Mouse (Mus musculus) ES-E14 (cell line): ENCODE data around the gene Lpcat3. TPM values are rescaled to one million over a fixed set of nuclear protein-coding genes. Genes with fewer than 3 reads are reported as not detected.

Experiments used
- DNase-seq: peaks from one replicate; pipeline ENCODE4 v3.0.0-alpha.2; 2013; ENCODE audit warnings: low read depth, low spot score
- H3K27ac ChIP-seq: 2 replicates; pipeline ENCODE4 v1.5.1; 2012; ENCODE audit warnings: low read depth, mild to moderate bottlenecking, low read length, moderate library complexity, mixed read lengths; ENCODE audit not compliant: poor library complexity, insufficient read depth, severe bottlenecking
- H3K36me3 ChIP-seq: 2 replicates; pipeline ENCODE4 v1.6.1; 2012; ENCODE audit warnings: mild to moderate bottlenecking, low read length, moderate library complexity, mixed read lengths; ENCODE audit not compliant: control insufficient read depth, poor library complexity, insufficient read depth, severe bottlenecking
- H3K4me1 ChIP-seq, 2 experiments: fragments of 150-350 bp in 1 of 2; sonication (generic) in 1 of 2; 2 replicates each; pipeline ENCODE4 v1.6.1; 2012; ENCODE audit warnings: low read length in 2 of 2, mild to moderate bottlenecking in 1 of 2, mixed read lengths in 1 of 2; ENCODE audit not compliant: control insufficient read depth in 2 of 2, insufficient read depth in 2 of 2, poor library complexity in 1 of 2
- H3K4me3 ChIP-seq, 2 experiments: fragments of 150-350 bp in 1 of 2; sonication (generic) in 1 of 2; 2 replicates each; pipeline ENCODE4 v1.5.1; 2012; ENCODE audit warnings: low read length in 2 of 2, low read depth in 1 of 2, mild to moderate bottlenecking in 1 of 2, mixed read lengths in 1 of 2; ENCODE audit not compliant: insufficient read depth in 1 of 2, poor library complexity in 1 of 2, severe bottlenecking in 1 of 2
- H3K9ac ChIP-seq: 2 replicates; pipeline ENCODE4 v1.6.1; 2012; ENCODE audit warnings: low read depth, mild to moderate bottlenecking, low read length, mixed read lengths; ENCODE audit not compliant: poor library complexity, insufficient read depth, severe bottlenecking
- H3K9me3 ChIP-seq: fragments of 150-350 bp; sonication (generic); 2 replicates; pipeline ENCODE4 v1.6.1; 2012; ENCODE audit warnings: low read depth, mild to moderate bottlenecking, low read length; ENCODE audit not compliant: control insufficient read depth, insufficient read depth
- CHD2 ChIP-seq: IDR thresholded peaks from 2 replicates; pipeline ENCODE4 v1.6.1; 2014; ENCODE audit warnings: mild to moderate bottlenecking, low read depth, low read length, inconsistent platforms
- HCFC1 ChIP-seq: IDR thresholded peaks from 2 replicates; pipeline ENCODE4 v1.6.1; 2012; ENCODE audit warnings: low read length, inconsistent platforms, borderline replicate concordance; ENCODE audit not compliant: insufficient read depth
- MAFK ChIP-seq: IDR thresholded peaks from 2 replicates; pipeline ENCODE4 v1.6.1; 2014; ENCODE audit warnings: mild to moderate bottlenecking, low read depth, low read length, inconsistent platforms; ENCODE audit not compliant: insufficient read depth
- ZC3H11A ChIP-seq: IDR thresholded peaks from 2 replicates; pipeline ENCODE4 v1.6.1; 2012; ENCODE audit warnings: low read depth, mild to moderate bottlenecking, inconsistent platforms, low read length, borderline replicate concordance
- ZNF384 ChIP-seq: IDR thresholded peaks from 2 replicates; pipeline ENCODE4 v1.6.1; 2012; ENCODE audit warnings: low read depth, low read length, inconsistent platforms
- in situ Hi-C, 2 experiments: fragments of 600-800 bp; cut with MboI; formaldehyde crosslinking; loops; one replicate each; pipeline ENCODE4 v1.15.1; 2025; ENCODE audit warnings: low sequenced_read_pairs in 2 of 2, inconsistent platforms in 1 of 2; ENCODE audit not compliant: unreplicated experiment in 2 of 2
- total RNA-seq: library from RNA; depleted of rRNA; stranded (reverse); fragments of 300-350 nt; gene quantifications from 2 replicates; pipeline ENCODE4 v1.2.3, GENCODE M21; 2012

Lpcat3 gene
- total RNA-seq, 1 experiment, result 65.5 TPM

- H3K4me3 ChIP-seq, result no peak overlapping the region
- H3K9ac ChIP-seq, result no peak overlapping the region
- no peak for DNase-seq
- H3K9me3 ChIP-seq, result no peaks in the 10 kb centered on the region
- H3K27ac ChIP-seq, result no peak overlapping the region
- H3K4me1 ChIP-seq, result peaks cover 0 to 12% of the 10 kb centered on the region in 2 experiments; a peak in 1 of 4 replicates
- H3K36me3 ChIP-seq, result peaks cover 17% of the 10 kb centered on the region; the same call in 1 of the 2 replicates
- in situ Hi-C loops, result no loop called here
- no peak for TF ChIP-seq HCFC1
- no peak for TF ChIP-seq CHD2
- no peak for TF ChIP-seq ZNF384
- no peak for TF ChIP-seq ZC3H11A
- TF ChIP-seq MAFK, result no peak
Observed at GRCm38 (mm10) chr6:124696441-124697150, 33.8 kb downstream of the Lpcat3 start.

GRCm38 (mm10) chr6:124698751-124699150 lies 35.9 kb downstream of the Lpcat3 start:
- DNase-seq, result no peak
- Histone ChIP-seq H3K9me3 (no peaks in the 10 kb centered on the region), H3K27ac (no peak overlapping the region), H3K4me3 (no peak overlapping the region), H3K4me1 (peaks cover 0 to 21% of the 10 kb centered on the region in 2 experiments; a peak in 1 of 4 replicates), H3K36me3 (peaks cover 35% of the 10 kb centered on the region), H3K9ac (no peak overlapping the region)
- no peak for TF ChIP-seq ZNF384
- TF ChIP-seq CHD2, result no peak
- no peak for TF ChIP-seq HCFC1
- no peak for TF ChIP-seq MAFK
- no peak for TF ChIP-seq ZC3H11A
- in situ Hi-C loops, result no loop called here

GRCm38 (mm10) chr6:124699366-124699765 lies 36.5 kb downstream of the Lpcat3 start:
- Histone ChIP-seq H3K9me3 (no peaks in the 10 kb centered on the region), H3K9ac (no peak overlapping the region), H3K36me3 (peaks cover 39% of the 10 kb centered on the region), H3K4me3 (no peak overlapping the region), H3K27ac (no peak overlapping the region), H3K4me1 (peaks cover 0 to 21% of the 10 kb centered on the region in 2 experiments; a peak in 1 of 4 replicates)
- in situ Hi-C loops, result no loop called here
- no peak for DNase-seq
- TF ChIP-seq HCFC1, result no peak

- Histone ChIP-seq H3K36me3 (peaks cover 46% of the 10 kb centered on the region), H3K4me1 (peaks cover 0 to 21% of the 10 kb centered on the region in 2 experiments; a peak in 1 of 4 replicates), H3K9me3 (no peaks in the 10 kb centered on the region), H3K27ac (no peak overlapping the region), H3K9ac (no peak overlapping the region), H3K4me3 (no peak overlapping the region)
- TF ChIP-seq MAFK, result no peak
- TF ChIP-seq CHD2, result no peak
- no peak for TF ChIP-seq HCFC1
- no peak for TF ChIP-seq ZNF384
- TF ChIP-seq ZC3H11A, result no peak
- in situ Hi-C loops, result no loop called here
- no peak for DNase-seq
Observed at GRCm38 (mm10) chr6:124699962-124700610, 37.3 kb downstream of the Lpcat3 start.
